Mouse (Mus musculus): ENCODE results near the gene Rreb1. TPM values are rescaled to one million over a fixed set of nuclear protein-coding genes. Genes with fewer than 3 reads are reported as not detected.

The Rreb1 gene
- polyA plus RNA-seq, 1 experiment from 2014 or later = 17.1 TPM

DNA sequence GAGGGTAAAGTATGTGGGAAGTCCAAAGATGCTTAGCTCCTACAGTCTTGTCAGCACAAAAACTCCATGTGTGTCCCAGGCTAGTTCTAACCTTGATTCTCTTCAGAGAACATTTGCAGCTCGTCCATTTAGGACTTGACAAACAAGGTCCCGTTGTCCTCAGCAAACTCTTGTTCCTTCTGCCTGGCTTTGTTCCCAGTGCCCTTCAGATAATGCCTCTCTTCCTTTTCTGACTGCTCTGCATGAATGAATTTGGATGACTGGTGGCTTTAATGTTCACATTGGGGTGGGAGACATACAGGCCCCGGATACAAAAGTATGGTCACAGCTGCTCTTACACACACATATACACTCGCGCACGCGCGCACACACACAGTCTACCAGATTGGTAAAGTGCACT lies 156.7 kb downstream of the Rreb1 start:
- no peak overlapping the region for H3K4me3 ChIP-seq
- H3K9me3 ChIP-seq (replicated peaks) = no peaks in the 10 kb centered on the region
- peak overlapping the region; percentile 22 for H3K27ac ChIP-seq (ENCODE audit: poor library complexity, severe bottlenecking)
- no peak overlapping the region for H3K9ac ChIP-seq
- H3K4me1 ChIP-seq (replicated peaks) = peaks cover 30% of the 10 kb centered on the region
- H3K4me2 ChIP-seq = no peak overlapping the region
- H3K36me3 ChIP-seq = peaks cover 68% of the 10 kb centered on the region
- H3K27me3 ChIP-seq (replicated peaks) = no peaks in the 10 kb centered on the region
- WGBS = 71% methylated on average over 8 of the region's 8 CpGs
- no peak for ATAC-seq (ENCODE audit: insufficient number of reproducible peaks, low FRiP score)

DNA sequence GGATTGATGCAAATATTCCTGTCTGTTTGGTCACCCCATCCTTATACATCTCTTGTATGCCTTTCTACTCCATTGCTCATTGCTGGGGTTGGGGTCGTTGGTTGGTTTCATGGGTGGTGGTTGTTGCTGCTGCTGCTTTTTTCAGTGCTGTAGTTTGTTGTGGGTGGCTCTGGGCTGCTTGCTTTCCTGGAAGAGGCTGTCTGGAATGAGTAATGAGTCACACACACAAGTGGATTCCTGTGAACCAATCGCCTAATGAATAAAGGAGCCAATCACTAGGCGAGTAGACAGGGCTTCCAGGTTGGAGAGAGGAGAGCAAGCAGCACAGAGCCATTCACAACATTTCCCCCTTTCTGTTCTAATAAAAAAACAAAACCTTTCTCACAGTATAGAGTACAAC lies 158.2 kb downstream of the Rreb1 start:
- H3K9ac ChIP-seq = no peak overlapping the region
- 90% methylated on average over 3 of the region's 3 CpGs for WGBS
- peaks cover 28% of the 10 kb centered on the region for H3K4me1 ChIP-seq (replicated peaks)
- H3K4me3 ChIP-seq = no peak overlapping the region
- H3K27ac ChIP-seq (ENCODE audit: poor library complexity, severe bottlenecking) = no peak overlapping the region
- peaks cover 64% of the 10 kb centered on the region for H3K36me3 ChIP-seq
- ATAC-seq (ENCODE audit: insufficient number of reproducible peaks, low FRiP score) = no peak
- no peaks in the 10 kb centered on the region for H3K27me3 ChIP-seq (replicated peaks)
- no peak overlapping the region for H3K4me2 ChIP-seq
- H3K9me3 ChIP-seq (replicated peaks) = no peaks in the 10 kb centered on the region

DNA sequence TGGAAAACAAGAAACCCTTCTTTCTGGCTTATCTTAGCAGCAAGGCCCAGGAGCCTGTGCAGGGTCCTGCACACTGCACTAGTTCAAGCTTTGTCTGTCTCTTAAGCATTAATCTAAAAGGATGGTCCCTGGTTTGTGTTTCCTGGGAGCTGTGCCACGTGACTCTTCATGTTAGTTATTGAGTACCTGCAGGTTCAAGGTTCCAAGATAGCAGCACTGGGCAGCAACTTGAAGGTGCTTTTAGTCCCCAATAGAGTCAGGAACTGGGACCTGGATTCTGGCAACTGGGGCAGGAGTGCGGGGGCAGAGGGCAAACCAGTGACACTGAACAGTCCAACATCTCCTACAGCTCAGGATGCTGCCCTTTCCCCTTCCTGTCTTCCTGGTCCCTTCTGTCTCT lies 162.0 kb downstream of the Rreb1 start:
- Histone ChIP-seq H3K4me1 (replicated peaks) (peaks cover 13% of the 10 kb centered on the region), H3K36me3 (peaks cover 54% of the 10 kb centered on the region), H3K9me3 (replicated peaks) (no peaks in the 10 kb centered on the region), H3K4me3 (no peak overlapping the region), H3K27ac (ENCODE audit: poor library complexity, severe bottlenecking) (no peak overlapping the region), H3K27me3 (replicated peaks) (no peaks in the 10 kb centered on the region), H3K4me2 (no peak overlapping the region), H3K9ac (no peak overlapping the region)
- 82% methylated on average over 2 of the region's 2 CpGs for WGBS
- no peak for ATAC-seq (ENCODE audit: insufficient number of reproducible peaks, low FRiP score)

DNA sequence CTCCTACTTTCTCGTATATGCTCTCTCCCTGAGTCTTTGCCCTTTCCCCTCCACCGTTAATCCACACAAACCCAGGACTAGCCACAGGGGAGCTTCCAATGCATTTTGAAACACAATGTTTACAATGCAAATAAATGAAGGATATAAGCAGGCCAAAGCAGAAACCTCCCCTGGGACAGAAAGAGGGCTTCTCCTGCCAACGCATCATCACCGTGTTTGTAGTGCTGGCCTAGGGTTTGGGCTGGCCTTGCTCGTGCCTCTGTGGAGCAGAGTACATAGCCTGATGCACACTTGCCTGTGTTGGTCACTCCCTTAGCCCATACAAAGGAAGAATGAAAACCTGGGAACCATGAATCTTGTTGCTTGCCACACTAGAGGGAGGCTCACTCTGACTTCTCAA lies 162.4 kb downstream of the Rreb1 start:
- H3K27ac ChIP-seq (ENCODE audit: poor library complexity, severe bottlenecking) = no peak overlapping the region
- no peaks in the 10 kb centered on the region for H3K9me3 ChIP-seq (replicated peaks)
- H3K36me3 ChIP-seq = peaks cover 51% of the 10 kb centered on the region
- WGBS = 76% methylated on average over 5 of the region's 5 CpGs
- peaks cover 17% of the 10 kb centered on the region for H3K4me1 ChIP-seq (replicated peaks)
- no peaks in the 10 kb centered on the region for H3K27me3 ChIP-seq (replicated peaks)
- H3K4me3 ChIP-seq = no peak overlapping the region
- H3K9ac ChIP-seq = 0 out of 2 replicates have a peak overlapping the region, but pooled peaks have one; percentile 30
- ATAC-seq (ENCODE audit: insufficient number of reproducible peaks, low FRiP score) = no peak
- H3K4me2 ChIP-seq = no peak overlapping the region

DNA sequence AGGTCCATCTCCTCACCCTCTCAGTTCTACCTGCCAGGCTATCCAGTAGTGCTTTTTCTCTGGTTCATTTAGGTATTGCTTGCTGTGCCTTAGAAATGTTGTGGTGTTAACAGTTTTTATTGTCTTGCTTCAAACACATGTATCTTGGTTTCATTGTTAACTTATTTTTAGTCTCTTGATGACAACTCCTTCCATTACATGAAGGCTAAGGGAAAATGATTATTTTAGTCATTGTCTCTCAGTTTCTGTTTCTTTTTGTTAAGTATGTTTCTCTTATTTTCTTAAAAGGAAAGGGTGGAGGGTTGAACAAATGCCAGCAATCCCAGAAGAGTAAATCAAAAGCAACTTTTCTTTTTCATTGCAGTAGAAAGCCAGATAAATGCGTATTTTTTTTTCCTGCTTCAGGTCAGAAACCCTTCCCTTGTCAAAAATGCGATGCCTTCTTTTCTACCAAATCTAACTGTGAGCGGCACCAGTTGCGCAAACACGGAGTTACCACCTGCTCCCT lies 163.0 kb downstream of the Rreb1 start:
- no peak for ATAC-seq (ENCODE audit: insufficient number of reproducible peaks, low FRiP score)
- Histone ChIP-seq H3K4me1 (replicated peaks) (peaks cover 23% of the 10 kb centered on the region), H3K9ac (0 out of 2 replicates have a peak overlapping the region, but pooled peaks have one; percentile 30), H3K36me3 (peaks cover 46% of the 10 kb centered on the region), H3K4me3 (no peak overlapping the region), H3K4me2 (no peak overlapping the region), H3K27ac (ENCODE audit: poor library complexity, severe bottlenecking) (no peak overlapping the region), H3K9me3 (replicated peaks) (no peaks in the 10 kb centered on the region), H3K27me3 (replicated peaks) (no peaks in the 10 kb centered on the region)
- 86% methylated on average over 5 of the region's 5 CpGs for WGBS

DNA sequence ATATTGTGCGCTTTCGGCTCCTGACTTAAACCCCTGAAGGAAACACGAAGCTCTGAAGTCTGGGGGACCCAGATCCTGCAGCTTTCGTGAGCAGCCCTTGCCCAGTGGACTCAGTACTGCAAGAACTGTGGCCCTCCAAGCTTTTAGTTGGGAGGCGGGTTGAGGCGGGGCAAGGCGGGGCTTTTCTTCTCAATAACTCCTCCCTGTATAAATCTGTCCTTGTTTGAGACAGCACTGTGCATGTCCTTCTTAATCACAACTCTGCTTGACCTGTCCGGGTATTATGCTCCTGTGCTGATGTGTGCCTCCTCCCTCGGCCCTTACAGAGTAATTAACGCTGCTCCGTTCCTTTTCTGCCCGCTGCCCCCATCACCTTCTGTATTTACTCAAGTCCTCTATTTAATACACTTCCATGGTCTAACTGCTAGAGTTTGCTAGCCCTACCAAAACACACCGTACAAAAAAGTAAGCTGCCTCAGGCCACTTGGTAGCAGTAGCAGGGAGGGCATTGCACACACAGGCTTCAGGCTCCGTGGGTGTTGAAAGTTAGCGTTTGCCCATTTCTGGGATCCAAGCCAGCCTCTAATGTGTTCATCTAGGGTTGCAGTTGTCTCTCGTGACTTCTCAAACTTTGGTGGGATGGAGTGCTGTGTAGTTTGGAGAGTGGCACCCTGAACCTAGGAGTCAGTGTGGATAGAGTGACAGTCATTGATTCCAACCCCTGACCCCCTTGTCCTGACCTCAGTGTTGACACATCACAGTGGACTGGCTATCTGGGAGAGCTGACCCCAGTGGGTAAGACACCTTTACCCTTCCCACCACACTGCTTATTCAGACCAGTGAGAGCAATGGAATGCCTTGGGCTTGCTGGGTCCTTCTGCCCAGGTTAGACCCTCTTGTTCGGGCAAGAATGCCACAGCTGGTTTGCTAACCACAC lies 164.0 kb downstream of the Rreb1 start:
- Histone ChIP-seq H3K9ac (no peak overlapping the region), H3K36me3 (peaks cover 40% of the 10 kb centered on the region), H3K9me3 (replicated peaks) (no peaks in the 10 kb centered on the region), H3K4me1 (replicated peaks) (peaks cover 31% of the 10 kb centered on the region), H3K27ac (ENCODE audit: poor library complexity, severe bottlenecking) (no peak overlapping the region), H3K4me2 (no peak overlapping the region), H3K4me3 (no peak overlapping the region), H3K27me3 (replicated peaks) (no peaks in the 10 kb centered on the region)
- WGBS = 80% methylated on average over 17 of the region's 17 CpGs
- no peak for ATAC-seq (ENCODE audit: insufficient number of reproducible peaks, low FRiP score)

DNA sequence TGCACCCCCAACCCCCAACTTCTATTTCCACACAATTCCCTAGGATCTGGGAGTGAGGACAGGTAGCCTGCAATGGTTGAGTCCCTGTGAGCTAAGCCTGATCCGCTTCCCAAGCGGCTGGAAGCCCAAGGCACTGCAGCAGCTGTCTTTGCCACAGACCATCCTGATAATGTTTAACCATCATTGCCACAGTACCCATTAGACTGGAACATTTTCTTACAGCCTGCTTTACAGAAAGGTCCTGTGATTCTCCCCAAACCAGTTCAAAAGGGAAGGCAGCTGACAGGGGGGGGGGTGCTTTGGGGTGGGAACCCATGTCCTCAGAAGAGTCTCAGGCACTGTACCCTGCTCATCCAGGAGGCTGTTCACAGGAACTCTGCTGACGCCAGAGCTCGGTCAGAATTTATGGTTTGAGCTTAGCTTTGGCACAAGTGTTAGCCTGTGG lies 164.7 kb downstream of the Rreb1 start:
- WGBS = 82% methylated on average over 4 of the region's 4 CpGs
- no peak for ATAC-seq (ENCODE audit: insufficient number of reproducible peaks, low FRiP score)
- Histone ChIP-seq H3K4me2 (no peak overlapping the region), H3K4me1 (replicated peaks) (peaks cover 31% of the 10 kb centered on the region), H3K27me3 (replicated peaks) (no peaks in the 10 kb centered on the region), H3K36me3 (peaks cover 46% of the 10 kb centered on the region), H3K9ac (no peak overlapping the region), H3K4me3 (no peak overlapping the region), H3K27ac (ENCODE audit: poor library complexity, severe bottlenecking) (no peak overlapping the region), H3K9me3 (replicated peaks) (no peaks in the 10 kb centered on the region)

DNA sequence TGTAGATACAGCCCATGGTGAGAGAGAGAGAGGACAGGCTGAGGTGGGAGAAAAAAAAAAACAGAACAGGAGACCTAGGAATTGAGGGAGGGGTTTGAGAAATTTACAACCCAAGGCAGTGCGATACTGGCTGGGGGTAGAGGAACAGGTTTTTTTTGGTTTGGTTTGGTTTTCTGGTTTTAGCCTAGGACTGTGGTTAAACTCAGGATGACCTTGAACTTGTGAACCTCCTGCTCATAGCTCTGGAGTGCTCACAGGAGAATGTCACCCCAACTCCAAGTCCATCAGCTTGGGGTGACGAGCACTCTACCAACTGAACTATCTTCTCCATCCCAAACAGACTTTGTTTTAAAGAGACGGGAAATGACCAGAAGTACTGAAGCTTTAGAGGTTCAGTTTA lies 165.3 kb downstream of the Rreb1 start:
- Histone ChIP-seq H3K4me1 (replicated peaks) (peaks cover 31% of the 10 kb centered on the region), H3K36me3 (peaks cover 49% of the 10 kb centered on the region), H3K9me3 (replicated peaks) (no peaks in the 10 kb centered on the region), H3K9ac (no peak overlapping the region), H3K27ac (ENCODE audit: poor library complexity, severe bottlenecking) (no peak overlapping the region), H3K4me2 (no peak overlapping the region), H3K4me3 (no peak overlapping the region), H3K27me3 (replicated peaks) (no peaks in the 10 kb centered on the region)
- no peak for ATAC-seq (ENCODE audit: insufficient number of reproducible peaks, low FRiP score)
- WGBS = 84% methylated on average over 3 of the region's 3 CpGs

DNA sequence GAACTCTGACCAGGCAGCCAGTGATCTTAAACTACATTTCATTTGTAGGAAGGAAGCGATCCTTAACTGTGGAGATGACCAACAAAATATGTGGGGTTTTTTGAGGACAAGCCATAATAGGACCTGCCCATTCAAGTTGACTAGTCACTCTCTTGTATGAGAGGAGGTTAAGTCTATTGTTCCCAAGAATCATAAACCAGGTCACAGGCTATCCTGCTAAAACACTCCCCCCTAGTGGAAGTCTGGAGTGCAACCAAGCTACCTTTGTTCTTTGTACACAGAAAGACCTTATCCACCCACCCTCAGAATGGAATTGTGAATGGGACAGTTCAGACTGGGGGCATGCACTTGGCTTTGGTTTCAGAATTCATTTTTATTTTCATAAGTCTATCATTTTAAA lies 166.1 kb downstream of the Rreb1 start:
- Histone ChIP-seq H3K27me3 (replicated peaks) (no peaks in the 10 kb centered on the region), H3K36me3 (peaks cover 52% of the 10 kb centered on the region), H3K4me1 (replicated peaks) (peaks cover 31% of the 10 kb centered on the region), H3K9me3 (replicated peaks) (no peaks in the 10 kb centered on the region), H3K4me3 (no peak overlapping the region), H3K4me2 (no peak overlapping the region), H3K27ac (ENCODE audit: poor library complexity, severe bottlenecking) (no peak overlapping the region), H3K9ac (no peak overlapping the region)
- ATAC-seq (ENCODE audit: insufficient number of reproducible peaks, low FRiP score) = no peak
- 82% methylated on average over 1 of the region's 1 CpGs for WGBS

DNA sequence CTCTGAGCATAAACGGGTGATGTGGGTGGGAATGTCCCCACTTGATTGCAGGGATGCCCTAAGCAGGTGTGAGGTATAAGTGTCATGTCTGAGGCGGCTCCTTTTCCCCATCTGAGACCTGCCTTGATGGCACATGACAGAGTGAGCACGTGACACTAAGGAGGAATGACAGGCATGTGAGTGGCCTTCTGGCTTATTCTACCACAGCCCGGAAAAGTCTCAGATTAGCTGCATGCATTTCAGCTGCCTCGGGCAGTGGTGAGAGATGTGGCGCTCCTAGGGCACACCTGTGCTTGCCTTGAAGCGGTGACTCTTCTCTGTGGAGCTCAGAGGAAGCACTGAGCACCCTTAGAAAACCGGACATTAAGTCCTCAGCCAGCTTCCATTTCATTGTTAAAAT lies 167.2 kb downstream of the Rreb1 start:
- WGBS = 55% methylated on average over 8 of the region's 8 CpGs
- no peaks in the 10 kb centered on the region for H3K27me3 ChIP-seq (replicated peaks)
- no peak for ATAC-seq (ENCODE audit: insufficient number of reproducible peaks, low FRiP score)

DNA sequence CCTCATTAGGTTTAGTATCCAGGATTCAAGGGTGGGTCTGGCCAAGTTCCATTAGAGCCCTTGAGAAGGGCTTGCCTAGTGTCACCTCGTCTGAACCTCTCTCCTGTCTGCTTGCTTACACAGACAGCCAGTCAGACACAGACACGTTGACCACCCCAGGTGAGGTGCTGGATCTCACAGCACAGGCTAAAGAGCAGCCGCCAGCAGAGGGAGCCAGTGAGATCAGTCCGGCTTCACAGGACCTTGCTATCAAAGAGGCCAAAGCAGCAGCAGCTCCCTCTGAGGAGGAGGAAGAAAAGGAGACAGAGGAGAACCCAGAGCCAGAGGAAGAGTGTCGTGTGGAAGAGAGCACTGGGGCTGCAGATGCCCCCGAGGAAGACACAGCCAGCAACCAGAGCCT lies 168.5 kb downstream of the Rreb1 start:
- no peak overlapping the region for H3K9ac ChIP-seq
- no peak overlapping the region for H3K27ac ChIP-seq (ENCODE audit: poor library complexity, severe bottlenecking)
- no peaks in the 10 kb centered on the region for H3K9me3 ChIP-seq (replicated peaks)
- no peak overlapping the region for H3K4me2 ChIP-seq
- H3K36me3 ChIP-seq = peaks cover 53% of the 10 kb centered on the region
- peaks cover 22% of the 10 kb centered on the region for H3K4me1 ChIP-seq (replicated peaks)
- peak; percentile 33; the same call in 1 of the 2 replicates for ATAC-seq (ENCODE audit: insufficient number of reproducible peaks, low FRiP score)
- H3K27me3 ChIP-seq (replicated peaks) = no peaks in the 10 kb centered on the region
- 26% methylated on average over 6 of the region's 6 CpGs for WGBS
- H3K4me3 ChIP-seq = no peak overlapping the region

More for the DNA sequence above, 167.2 kb downstream of the Rreb1 start:
- H3K4me2 ChIP-seq = no peak overlapping the region
- H3K9me3 ChIP-seq (replicated peaks) = no peaks in the 10 kb centered on the region
- H3K36me3 ChIP-seq = peaks cover 60% of the 10 kb centered on the region
- H3K9ac ChIP-seq = no peak overlapping the region
- H3K4me1 ChIP-seq (replicated peaks) = peaks cover 28% of the 10 kb centered on the region
- peak overlapping the region; percentile 13; the same call in 1 of the 2 replicates for H3K27ac ChIP-seq (ENCODE audit: poor library complexity, severe bottlenecking)
- no peak overlapping the region for H3K4me3 ChIP-seq
